Mouse (Mus musculus): ENCODE measurements around the gene Egln2. TPM values are rescaled to one million over a fixed set of nuclear protein-coding genes. Genes with fewer than 3 reads are reported as not detected.

The Egln2 gene
- total and polyA plus RNA-seq, 3 experiments: 69.5 to 80.1 TPM; not detected in 1

GRCm38 (mm10) chr7:27118033-27118511, 48.5 kb downstream of the Egln2 start:
- Histone ChIP-seq H3K9ac (ENCODE audit: control insufficient read depth, low read depth, low read length, poor library complexity, severe bottlenecking) (no peak overlapping the region), H3K79me2 (ENCODE audit: control insufficient read depth, insufficient read depth, low read length, poor library complexity) (no peaks in the 10 kb centered on the region), H3K4me1 (ENCODE audit: control insufficient read depth in 1 of 2, insufficient read depth in 2 of 2, low read length in 2 of 2) (no peaks in the 10 kb centered on the region), H3K36me3 (ENCODE audit: control insufficient read depth in 1 of 2, insufficient read depth in 2 of 2, low read length in 2 of 2) (no peaks in the 10 kb centered on the region), H3K4me3 (ENCODE audit: control insufficient read depth in 1 of 2, insufficient read depth in 1 of 2, low read depth in 2 of 2, low read length in 2 of 2) (no peak overlapping the region), H3K27me3 (ENCODE audit: control insufficient read depth in 1 of 2, insufficient read depth in 2 of 2, low read length in 2 of 2) (peaks cover 0 to 3% of the 10 kb centered on the region in 2 experiments; a peak in 2 of 4 replicates), H3K9me3 (replicated peaks; ENCODE audit: insufficient read depth, low read length) (no peaks in the 10 kb centered on the region), H3K27ac (ENCODE audit: control insufficient read depth, low read depth, low read length) (no peak overlapping the region)
- TF ChIP-seq JUND (IDR thresholded peaks at IDR 0.05; ENCODE audit: low read depth, low read length) (no peak), MYC (IDR thresholded peaks at IDR 0.05; ENCODE audit: low read depth, low read length) (no peak), CHD1 (IDR thresholded peaks at IDR 0.05; ENCODE audit: low read depth, low read length) (no peak), MEF2A (IDR thresholded peaks at IDR 0.05; ENCODE audit: extremely low read depth, insufficient replicate concordance, low read depth, low read length, poor library complexity, severe bottlenecking) (no peak), POLR2AphosphoS5 (IDR thresholded peaks at IDR 0.05; ENCODE audit: borderline replicate concordance, low read depth, low read length) (no peak)
- DNase-seq (ENCODE audit: low read depth, low spot score): no peak

GRCm38 (mm10) chr7:27111987-27112386, 54.6 kb downstream of the Egln2 start:
- H3K9me3 ChIP-seq (replicated peaks; ENCODE audit: insufficient read depth, low read length): no peaks in the 10 kb centered on the region
- no peak for DNase-seq (ENCODE audit: low read depth, low spot score)
- no peaks in the 10 kb centered on the region; a peak in 1 of 4 replicates for H3K27me3 ChIP-seq (ENCODE audit: control insufficient read depth in 1 of 2, insufficient read depth in 2 of 2, low read length in 2 of 2)
- no peak overlapping the region for H3K27ac ChIP-seq (ENCODE audit: control insufficient read depth, low read depth, low read length)
- TF ChIP-seq GATA1 (IDR thresholded peaks at IDR 0.05; ENCODE audit: low read depth, low read length) (no peak), KAT2A (conservative IDR thresholded peaks at IDR 0.05; ENCODE audit: low read depth, low read length) (no peak), RAD21 (IDR thresholded peaks at IDR 0.05; ENCODE audit: low read depth, low read length) (no peak), ZMIZ1 (IDR thresholded peaks at IDR 0.05; ENCODE audit: low read depth, low read length) (no peak), MEF2A (IDR thresholded peaks at IDR 0.05; ENCODE audit: extremely low read depth, insufficient replicate concordance, low read depth, low read length, poor library complexity, severe bottlenecking) (no peak), TCF12 (IDR thresholded peaks at IDR 0.05; ENCODE audit: low read depth, low read length) (no peak), SMC3 (IDR thresholded peaks at IDR 0.05; ENCODE audit: low read depth, low read length) (no peak), POLR2AphosphoS5 (IDR thresholded peaks at IDR 0.05; ENCODE audit: borderline replicate concordance, low read depth, low read length) (no peak), SIN3A (IDR thresholded peaks at IDR 0.05; ENCODE audit: low read length) (no peak), POLR2A (IDR thresholded peaks at IDR 0.05; ENCODE audit: control insufficient read depth in 1 of 2, insufficient read depth in 1 of 2, low read depth in 1 of 2, low read length in 2 of 2, poor library complexity in 1 of 2) (no peak), ZKSCAN1 (IDR thresholded peaks at IDR 0.05; ENCODE audit: low read depth, low read length) (no peak), ELF1 (IDR thresholded peaks at IDR 0.05; ENCODE audit: low read depth, low read length) (no peak), ETS1 (IDR thresholded peaks at IDR 0.05; ENCODE audit: low read depth, low read length) (no peak), ZNF384 (IDR thresholded peaks at IDR 0.05; ENCODE audit: low read depth, low read length) (no peak)
- no peak overlapping the region for H3K9ac ChIP-seq (ENCODE audit: control insufficient read depth, low read depth, low read length, poor library complexity, severe bottlenecking)
- H3K79me2 ChIP-seq (ENCODE audit: control insufficient read depth, insufficient read depth, low read length, poor library complexity): no peaks in the 10 kb centered on the region
- H3K4me1 ChIP-seq (ENCODE audit: control insufficient read depth in 1 of 2, insufficient read depth in 2 of 2, low read length in 2 of 2): no peaks in the 10 kb centered on the region
- no peaks in the 10 kb centered on the region for H3K36me3 ChIP-seq (ENCODE audit: control insufficient read depth in 1 of 2, insufficient read depth in 2 of 2, low read length in 2 of 2)
- H3K4me3 ChIP-seq (ENCODE audit: control insufficient read depth in 1 of 2, insufficient read depth in 1 of 2, low read depth in 2 of 2, low read length in 2 of 2): no peak overlapping the region
